Mouse (Mus musculus) MEL (cell line): ENCODE data around the gene Tnks2. TPM values are rescaled to one million over a fixed set of nuclear protein-coding genes. Genes with fewer than 3 reads are reported as not detected.

Experiments used
- DNase-seq: peaks from one replicate; pipeline ENCODE4 v3.0.0; 2011; ENCODE audit warnings: low read depth, low spot score
- H3K27ac ChIP-seq: 2 replicates; pipeline ENCODE4 v1.5.1; 2012; ENCODE audit warnings: low read depth, mild to moderate bottlenecking, control low read depth, low read length, moderate library complexity; ENCODE audit not compliant: control insufficient read depth
- H3K27me3 ChIP-seq, 2 experiments: fragments of 150-350 bp in 1 of 2; sonication (generic) in 1 of 2; 2 replicates each; pipeline ENCODE4 v1.6.1; 2012; ENCODE audit warnings: low read length in 2 of 2, mild to moderate bottlenecking in 2 of 2, improper control_type of control experiment in 1 of 2, moderate library complexity in 1 of 2; ENCODE audit not compliant: insufficient read depth in 2 of 2, control insufficient read depth in 1 of 2
- H3K36me3 ChIP-seq, 2 experiments: 2 replicates each; pipeline ENCODE4 v1.6.1; 2012 to 2014; ENCODE audit warnings: low read length in 2 of 2, improper control_type of control experiment in 1 of 2, inconsistent platforms in 1 of 2, mild to moderate bottlenecking in 1 of 2; ENCODE audit not compliant: insufficient read depth in 2 of 2, control insufficient read depth in 1 of 2
- H3K4me1 ChIP-seq, 2 experiments: fragments of 150-350 bp in 1 of 2; sonication (generic) in 1 of 2; 2 replicates each; pipeline ENCODE4 v1.6.1; 2012; ENCODE audit warnings: low read length in 2 of 2, improper control_type of control experiment in 1 of 2, mild to moderate bottlenecking in 1 of 2; ENCODE audit not compliant: insufficient read depth in 2 of 2, control insufficient read depth in 1 of 2
- H3K4me3 ChIP-seq, 2 experiments: fragments of 150-350 bp in 1 of 2; sonication (generic) in 1 of 2; 2 replicates each; pipeline ENCODE4 v1.5.1; 2012; ENCODE audit warnings: low read depth in 2 of 2, low read length in 2 of 2, mild to moderate bottlenecking in 2 of 2, moderate library complexity in 2 of 2, control low read depth in 1 of 2, improper control_type of control experiment in 1 of 2; ENCODE audit not compliant: control insufficient read depth in 1 of 2, insufficient read depth in 1 of 2
- H3K79me2 ChIP-seq: 2 replicates; pipeline ENCODE4 v1.6.1; 2012; ENCODE audit warnings: mild to moderate bottlenecking, low read length, moderate library complexity; ENCODE audit not compliant: control insufficient read depth, poor library complexity, insufficient read depth
- H3K9ac ChIP-seq: 2 replicates; pipeline ENCODE4 v1.6.1; 2012; ENCODE audit warnings: low read depth, mild to moderate bottlenecking, control low read depth, low read length, moderate library complexity; ENCODE audit not compliant: control insufficient read depth, poor library complexity, severe bottlenecking
- H3K9me3 ChIP-seq: fragments of 150-350 bp; sonication (generic); replicated peaks from 2 replicates; pipeline ENCODE4 v1.6.1; 2012; ENCODE audit warnings: mild to moderate bottlenecking, low read length, improper control_type of control experiment, moderate library complexity; ENCODE audit not compliant: insufficient read depth
- BHLHE40 ChIP-seq: IDR thresholded peaks from 2 replicates; pipeline ENCODE4 v1.6.1; 2012; ENCODE audit warnings: low read depth, mild to moderate bottlenecking, inconsistent platforms, low read length, improper control_type of control experiment, borderline replicate concordance
- CHD1 ChIP-seq: IDR thresholded peaks from 2 replicates; pipeline ENCODE4 v1.6.1; 2012; ENCODE audit warnings: low read depth, mild to moderate bottlenecking, inconsistent platforms, low read length, improper control_type of control experiment
- ELF1 ChIP-seq: IDR thresholded peaks from 2 replicates; pipeline ENCODE4 v1.6.1; 2014; ENCODE audit warnings: low read depth, mild to moderate bottlenecking, inconsistent platforms, low read length, improper control_type of control experiment, moderate library complexity
- EP300 ChIP-seq, 2 experiments: IDR thresholded peaks; 2 replicates each; pipeline ENCODE4 v1.6.1; 2011; ENCODE audit warnings: improper control_type of control experiment in 2 of 2, low read length in 2 of 2, low read depth in 1 of 2, mild to moderate bottlenecking in 1 of 2
- ETS1 ChIP-seq: IDR thresholded peaks from 2 replicates; pipeline ENCODE4 v1.6.1; 2012; ENCODE audit warnings: low read depth, mild to moderate bottlenecking, inconsistent platforms, low read length, improper control_type of control experiment, moderate library complexity
- GABPA ChIP-seq: IDR thresholded peaks from 2 replicates; pipeline ENCODE4 v1.6.1; 2012; ENCODE audit warnings: low read depth, mild to moderate bottlenecking, inconsistent platforms, low read length, improper control_type of control experiment, moderate library complexity
- GATA1 ChIP-seq: IDR thresholded peaks from 2 replicates; pipeline ENCODE4 v1.6.1; 2011; ENCODE audit warnings: low read depth, low read length, improper control_type of control experiment
- JUND ChIP-seq: IDR thresholded peaks from 2 replicates; pipeline ENCODE4 v1.6.1; 2011; ENCODE audit warnings: low read depth, mild to moderate bottlenecking, improper control_type of control experiment, low read length
- MAX ChIP-seq: IDR thresholded peaks from 2 replicates; pipeline ENCODE4 v1.6.1; 2011; ENCODE audit warnings: low read length, improper control_type of control experiment
- MEF2A ChIP-seq: IDR thresholded peaks from 2 replicates; pipeline ENCODE4 v1.6.1; 2014; ENCODE audit warnings: low read depth, mild to moderate bottlenecking, inconsistent platforms, low read length, improper control_type of control experiment; ENCODE audit not compliant: poor library complexity, insufficient replicate concordance, severe bottlenecking; ENCODE audit errors: extremely low read depth
- MXI1 ChIP-seq: IDR thresholded peaks from 2 replicates; pipeline ENCODE4 v1.6.1; 2011; ENCODE audit warnings: mild to moderate bottlenecking, low read depth, low read length, improper control_type of control experiment
- MYB ChIP-seq: IDR thresholded peaks from 2 replicates; pipeline ENCODE4 v1.6.1; 2011; ENCODE audit warnings: mild to moderate bottlenecking, low read depth, low read length, improper control_type of control experiment
- MYC ChIP-seq: IDR thresholded peaks from 2 replicates; pipeline ENCODE4 v1.6.1; 2011; ENCODE audit warnings: low read depth, mild to moderate bottlenecking, low read length, improper control_type of control experiment, moderate library complexity
- NELFE ChIP-seq: IDR thresholded peaks from 2 replicates; pipeline ENCODE4 v1.6.1; 2011; ENCODE audit warnings: low read depth, low read length, improper control_type of control experiment
- NRF1 ChIP-seq: IDR thresholded peaks from 2 replicates; pipeline ENCODE4 v1.6.1; 2014; ENCODE audit warnings: low read depth, mild to moderate bottlenecking, inconsistent platforms, low read length, improper control_type of control experiment, moderate library complexity; ENCODE audit not compliant: poor library complexity, insufficient read depth, severe bottlenecking
- POLR2A ChIP-seq, 2 experiments: IDR thresholded peaks; 2 replicates each; pipeline ENCODE4 v1.6.1; 2011 to 2012; ENCODE audit warnings: low read length in 2 of 2, mild to moderate bottlenecking in 2 of 2, control low read depth in 1 of 2, improper control_type of control experiment in 1 of 2, low read depth in 1 of 2, moderate library complexity in 1 of 2; ENCODE audit not compliant: control insufficient read depth in 1 of 2, insufficient read depth in 1 of 2, poor library complexity in 1 of 2
- POLR2AphosphoS2 ChIP-seq: IDR thresholded peaks from 2 replicates; pipeline ENCODE4 v1.6.1; 2011; ENCODE audit warnings: low read length, improper control_type of control experiment
- SMC3 ChIP-seq: IDR thresholded peaks from 2 replicates; pipeline ENCODE4 v1.6.1; 2011; ENCODE audit warnings: low read depth, low read length, improper control_type of control experiment
- TCF12 ChIP-seq: IDR thresholded peaks from 2 replicates; pipeline ENCODE4 v1.6.1; 2014; ENCODE audit warnings: low read depth, mild to moderate bottlenecking, inconsistent platforms, low read length, improper control_type of control experiment, moderate library complexity
- UBTF ChIP-seq: IDR thresholded peaks from 2 replicates; pipeline ENCODE4 v1.6.1; 2012; ENCODE audit warnings: low read depth, mild to moderate bottlenecking, inconsistent platforms, low read length, improper control_type of control experiment, moderate library complexity, borderline replicate concordance; ENCODE audit not compliant: insufficient read depth
- USF2 ChIP-seq, 2 experiments: IDR thresholded peaks; 2 replicates each; pipeline ENCODE4 v1.6.1; 2011 to 2012; ENCODE audit warnings: improper control_type of control experiment in 2 of 2, low read length in 2 of 2, borderline replicate concordance in 1 of 2, inconsistent platforms in 1 of 2, low read depth in 1 of 2, mild to moderate bottlenecking in 1 of 2; ENCODE audit not compliant: insufficient read depth in 1 of 2
- ZKSCAN1 ChIP-seq: IDR thresholded peaks from 2 replicates; pipeline ENCODE4 v1.6.1; 2012; ENCODE audit warnings: low read depth, mild to moderate bottlenecking, inconsistent platforms, low read length, improper control_type of control experiment, moderate library complexity
- ZMIZ1 ChIP-seq: IDR thresholded peaks from 2 replicates; pipeline ENCODE4 v1.6.1; 2012; ENCODE audit warnings: low read depth, mild to moderate bottlenecking, inconsistent platforms, low read length, improper control_type of control experiment, moderate library complexity
- polyA plus RNA-seq, 2 experiments: library from polyadenylated mRNA; stranded (reverse) in 1 of 2; unstranded in 1 of 2; fragments of >175 nt in 1 of 2; fragments of >200 nt in 1 of 2; gene quantifications; 2 replicates each; pipeline versions ENCODE4 v1.2.1 to v1.2.4; 2012; ENCODE audit warnings: low replicate concordance in 2 of 2, low read depth in 1 of 2; ENCODE audit not compliant: insufficient read length in 2 of 2, insufficient read depth in 1 of 2, missing spikeins in 1 of 2
- total RNA-seq: library from RNA; depleted of rRNA; stranded (reverse); fragments of 300-350 nt; gene quantifications from 2 replicates; pipeline ENCODE4 v1.2.3, GENCODE M21; 2012

The Tnks2 gene
- total and polyA plus RNA-seq, 3 experiments = 22.3 to 65.0 (median 50.2) TPM

DNA sequence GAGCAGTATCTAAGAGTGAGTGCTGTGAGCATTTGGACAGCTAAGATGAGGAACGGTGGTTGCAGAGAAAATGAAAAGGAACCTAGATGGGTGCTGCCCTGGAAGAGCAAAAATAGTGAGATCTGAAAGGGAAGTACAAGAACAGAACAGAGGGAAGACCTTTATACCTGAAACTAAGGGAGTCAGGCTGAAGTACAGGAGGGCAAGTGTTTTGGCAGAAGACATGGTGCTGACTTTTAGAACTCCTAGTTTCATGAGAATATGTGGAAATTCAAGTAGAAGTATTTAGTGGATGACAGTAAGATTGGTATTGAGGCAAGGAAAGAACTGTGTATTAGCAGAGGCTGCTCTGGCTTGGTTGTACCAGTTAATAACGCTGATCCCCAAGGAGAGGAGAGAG lies 19.8 kb downstream of the Tnks2 start:
- no peak for DNase-seq
- H3K36me3 ChIP-seq = peaks cover 0 to 60% of the 10 kb centered on the region in 2 experiments; a peak in 2 of 4 replicates
- H3K27ac ChIP-seq = no peak overlapping the region
- H3K4me1 ChIP-seq = no peaks in the 10 kb centered on the region
- H3K9me3 ChIP-seq = no peaks in the 10 kb centered on the region
- no peak for TF ChIP-seq GATA1
- TF ChIP-seq NELFE = no peak
- no peak for TF ChIP-seq POLR2A (IDR thresholded peaks at IDR 0.05; ENCODE audit: control insufficient read depth in 1 of 2, insufficient read depth in 1 of 2, low read depth in 1 of 2, low read length in 2 of 2, poor library complexity in 1 of 2)
- no peak for TF ChIP-seq MEF2A
- no peak for TF ChIP-seq MXI1
- no peak for TF ChIP-seq UBTF
- no peaks in the 10 kb centered on the region for H3K27me3 ChIP-seq
- no peak overlapping the region for H3K4me3 ChIP-seq
- H3K79me2 ChIP-seq = no peaks in the 10 kb centered on the region
- H3K9ac ChIP-seq = no peak overlapping the region

DNA sequence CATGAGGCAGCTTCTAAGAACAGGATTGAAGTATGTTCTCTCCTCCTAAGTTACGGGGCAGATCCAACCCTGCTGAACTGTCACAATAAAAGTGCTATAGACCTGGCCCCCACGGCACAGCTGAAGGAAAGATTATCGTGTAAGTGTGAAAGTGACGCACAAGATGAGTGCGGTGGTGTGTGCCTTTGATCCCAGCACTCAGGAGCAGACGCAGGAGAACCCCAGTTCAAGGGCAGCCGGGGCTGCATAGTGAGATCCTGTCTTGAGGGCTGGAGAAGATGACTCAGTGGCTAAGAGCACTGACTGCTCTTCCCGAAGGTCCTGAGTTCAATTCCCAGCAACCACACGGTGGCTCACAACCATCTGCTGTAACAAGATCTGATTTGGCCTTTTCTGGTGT lies 23.8 kb downstream of the Tnks2 start:
- no peak for DNase-seq
- no peaks in the 10 kb centered on the region for H3K79me2 ChIP-seq
- no peak overlapping the region for H3K9ac ChIP-seq
- TF ChIP-seq TCF12 = no peak
- no peak for TF ChIP-seq ELF1
- no peak for TF ChIP-seq NELFE
- TF ChIP-seq ETS1 = no peak
- TF ChIP-seq MYB = no peak
- TF ChIP-seq CHD1 = no peak
- no peak for TF ChIP-seq BHLHE40
- TF ChIP-seq ZKSCAN1 = no peak
- TF ChIP-seq USF2 (IDR thresholded peaks at IDR 0.05; ENCODE audit: borderline replicate concordance in 1 of 2, insufficient read depth in 1 of 2, low read depth in 1 of 2, low read length in 2 of 2) = no peak
- no peak for TF ChIP-seq EP300 (IDR thresholded peaks at IDR 0.05; ENCODE audit: low read depth in 1 of 2, low read length in 2 of 2)
- TF ChIP-seq GABPA = no peak
- TF ChIP-seq ZMIZ1 = no peak
- no peak for TF ChIP-seq NRF1
- no peak for TF ChIP-seq MYC
- no peak for TF ChIP-seq MAX
- TF ChIP-seq UBTF = no peak
- no peak for TF ChIP-seq SMC3
- no peak for TF ChIP-seq POLR2AphosphoS2
- no peak for TF ChIP-seq MXI1
- TF ChIP-seq JUND = no peak
- no peaks in the 10 kb centered on the region for H3K27me3 ChIP-seq
- peaks cover 2 to 40% of the 10 kb centered on the region in 2 experiments; a peak in 3 of 4 replicates for H3K36me3 ChIP-seq
- no peaks in the 10 kb centered on the region for H3K9me3 ChIP-seq
- H3K27ac ChIP-seq = no peak overlapping the region
- H3K4me1 ChIP-seq = no peaks in the 10 kb centered on the region
- no peak overlapping the region for H3K4me3 ChIP-seq
